Mouse (Mus musculus) embryonic fibroblast, embryonic 13.5 days (primary cell): ENCODE results near the gene Tigit.

Experiments used
- CTCF ChIP-seq: IDR thresholded peaks from 2 replicates; pipeline ENCODE4 v1.5.1; 2011; ENCODE audit warnings: mild to moderate bottlenecking, control low read depth, low read length, moderate library complexity, borderline replicate concordance; ENCODE audit not compliant: insufficient read depth
- POLR2A ChIP-seq: IDR thresholded peaks from 2 replicates; pipeline ENCODE4 v1.6.1; 2011; ENCODE audit warnings: low read depth, mild to moderate bottlenecking, control low read depth, low read length, moderate library complexity

GRCm38 (mm10) chr16:43708335-43709061 is 44.6 kb upstream of the Tigit start:
- TF ChIP-seq CTCF = no peak
- TF ChIP-seq POLR2A = no peak
